ENCODE assay signal across 8 mouse cellular contexts in genomic region chr10:85968157-85968634, GRCm38 (mm10). TPM values are rescaled to one million over a fixed set of nuclear protein-coding genes. Genes with fewer than 3 reads are reported as not detected.
DNase-seq lines count a peak whose midpoint lies in the region; ATAC-seq and TF ChIP-seq lines count a peak whose summit lies in the region.

No protein-coding gene starts in this region.

- H3K9ac ChIP-seq in heart, embryonic 11.5 days (ENCODE audit: low read depth, low read length): no peak overlapping the region
- no peak overlapping the region for H3K9ac ChIP-seq in intestine, embryonic 16.5 days (ENCODE audit: low read depth, low read length)
- H3K9ac ChIP-seq in midbrain, embryonic 13.5 days (replicated peaks): no peak overlapping the region

- WGBS in heart, embryonic 11.5 days (ENCODE audit: insufficient replicate concordance): 13% methylated on average over 7 of the region's 7 CpGs
- 14% methylated on average over 7 of the region's 7 CpGs for WGBS in intestine, embryonic 16.5 days
- 11% methylated on average over 7 of the region's 7 CpGs for WGBS in midbrain, embryonic 13.5 days
- WGBS in small intestine, adult 2 months: 11% methylated on average over 7 of the region's 7 CpGs

- H3K27ac ChIP-seq in heart, embryonic 11.5 days (ENCODE audit: low read depth, low read length): no peak overlapping the region
- H3K27ac ChIP-seq in intestine, embryonic 16.5 days (ENCODE audit: low read length): no peak overlapping the region
- no peak overlapping the region for H3K27ac ChIP-seq in midbrain, embryonic 13.5 days
- no peak overlapping the region for H3K27ac ChIP-seq in small intestine, adult 2 months (ENCODE audit: insufficient read depth, low read depth, low read length)

- no peak overlapping the region for H3K4me2 ChIP-seq in heart, embryonic 11.5 days
- H3K4me2 ChIP-seq in intestine, embryonic 16.5 days (ENCODE audit: low read depth, low read length): no peak overlapping the region
- H3K4me2 ChIP-seq in midbrain, embryonic 13.5 days (replicated peaks): no peak overlapping the region

- TF ChIP-seq CTCF in small intestine, adult 2 months (IDR thresholded peaks at IDR 0.05; ENCODE audit: extremely low read depth, insufficient read length, insufficient replicate concordance, low read depth, low read length): peak; percentile 77; the same call in 1 of the 2 replicates

- no peaks in the 10 kb centered on the region for H3K27me3 ChIP-seq in heart, embryonic 11.5 days (ENCODE audit: control insufficient read depth, insufficient read depth, low read length)
- no peaks in the 10 kb centered on the region for H3K27me3 ChIP-seq in intestine, embryonic 16.5 days (replicated peaks; ENCODE audit: control insufficient read depth, insufficient read depth, low read length)
- no peaks in the 10 kb centered on the region for H3K27me3 ChIP-seq in midbrain, embryonic 13.5 days
- H3K27me3 ChIP-seq in small intestine, adult 2 months (ENCODE audit: control insufficient read depth, insufficient read depth, low read length): no peaks in the 10 kb centered on the region

- TF ChIP-seq POLR2A in small intestine, adult 2 months (IDR thresholded peaks at IDR 0.05; ENCODE audit: low read depth, low read length): no peak

- no peak for ATAC-seq in heart, embryonic 11.5 days (replicated peaks; ENCODE audit: insufficient number of reproducible peaks, low FRiP score, low TSS enrichment)
- ATAC-seq in intestine, embryonic 16.5 days: peak; percentile 71
- peak; percentile 70 for ATAC-seq in midbrain, embryonic 13.5 days

- H3K4me1 ChIP-seq in heart, embryonic 11.5 days (ENCODE audit: control insufficient read depth, insufficient read depth, low read length): no peaks in the 10 kb centered on the region
- H3K4me1 ChIP-seq in intestine, embryonic 16.5 days (ENCODE audit: control insufficient read depth, insufficient read depth, low read length): no peaks in the 10 kb centered on the region
- H3K4me1 ChIP-seq in midbrain, embryonic 13.5 days (replicated peaks): no peaks in the 10 kb centered on the region
- H3K4me1 ChIP-seq in small intestine, adult 2 months (ENCODE audit: control insufficient read depth, insufficient read depth, insufficient read length, low read length): no peaks in the 10 kb centered on the region

- peak; percentile 95 for DNase-seq in heart, adult 11 months
- peak; percentile 78 to 89 for DNase-seq in cerebellum, postnatal 36 days
- DNase-seq in gastrocnemius, adult 18-20 months (ENCODE audit: low spot score): peak; percentile 73
- DNase-seq in left cerebral cortex, postnatal 10 days (ENCODE audit: extremely low spot score in 1 of 2, low spot score in 2 of 2): peak; percentile 80 to 84

- H3K4me3 ChIP-seq in heart, embryonic 11.5 days (ENCODE audit: low read depth, low read length): no peak overlapping the region
- H3K4me3 ChIP-seq in intestine, embryonic 16.5 days (ENCODE audit: low read length): no peak overlapping the region
- no peak overlapping the region for H3K4me3 ChIP-seq in midbrain, embryonic 13.5 days (replicated peaks)
- no peak overlapping the region for H3K4me3 ChIP-seq in small intestine, adult 2 months (ENCODE audit: low read depth, low read length)

- intact Hi-C loops in left cerebral cortex, postnatal 10 days (cut with DNase I): loop anchor here (5.0 kb wide), 2 partner anchors 334 to 494 kb away; partner anchors contain the start of gene Timp3

- H3K9me3 ChIP-seq in heart, embryonic 11.5 days (replicated peaks; ENCODE audit: control insufficient read depth, low read length): no peaks in the 10 kb centered on the region
- H3K9me3 ChIP-seq in intestine, embryonic 16.5 days (ENCODE audit: control insufficient read depth, low read length): no peaks in the 10 kb centered on the region
- H3K9me3 ChIP-seq in midbrain, embryonic 13.5 days: no peaks in the 10 kb centered on the region

- H3K36me3 ChIP-seq in heart, embryonic 11.5 days (ENCODE audit: control insufficient read depth, insufficient read depth, low read length): no peaks in the 10 kb centered on the region
- no peaks in the 10 kb centered on the region for H3K36me3 ChIP-seq in intestine, embryonic 16.5 days (ENCODE audit: control insufficient read depth, insufficient read depth, low read length)
- no peaks in the 10 kb centered on the region for H3K36me3 ChIP-seq in midbrain, embryonic 13.5 days
- no peaks in the 10 kb centered on the region for H3K36me3 ChIP-seq in small intestine, adult 2 months (ENCODE audit: control insufficient read depth, insufficient read depth, low read length)

RNA-seq across cellular contexts. Expression of gene Rtcb, which starts 10.6 kb away (rescaled TPM):
- 113 and 127 TPM in 2 replicates for polyA plus RNA-seq in heart, embryonic 11.5 days (2014; fragmentation: Nextera tagmentation; extraction: Ambion mirVana)
- 10 to 100 TPM; 43.0 to 47.5 TPM for total RNA-seq in gastrocnemius, adult 18-20 months (2021)
- 146 and 157 TPM in 2 replicates for polyA plus RNA-seq in intestine, embryonic 16.5 days (2015; fragmentation: Nextera tagmentation; extraction: Ambion mirVana)
- total RNA-seq in left cerebral cortex, postnatal 10 days (2021): 100 to 1,000 TPM; 105 TPM
- 191 and 196 TPM in 2 replicates for polyA plus RNA-seq in midbrain, embryonic 13.5 days (2015; fragmentation: Nextera tagmentation; extraction: Ambion mirVana)
- polyA plus RNA-seq in small intestine, adult 2 months (2012; rRNA removed): 16.2 and 26.8 TPM in 2 replicates

RNA-seq across cellular contexts. Expression of gene Ascl4, which starts 40.7 kb away (rescaled TPM):
- not detected in 2 replicates for polyA plus RNA-seq in heart, embryonic 11.5 days (2014; fragmentation: Nextera tagmentation; extraction: Ambion mirVana)
- total RNA-seq in gastrocnemius, adult 18-20 months (2021): not detected
- polyA plus RNA-seq in intestine, embryonic 16.5 days (2015; fragmentation: Nextera tagmentation; extraction: Ambion mirVana): 0.06 and 0.18 TPM in 2 replicates
- under 1 TPM; 0.22 to 0.26 TPM for total RNA-seq in left cerebral cortex, postnatal 10 days (2021)
- 0.95 and 1.0 TPM in 2 replicates for polyA plus RNA-seq in midbrain, embryonic 13.5 days (2015; fragmentation: Nextera tagmentation; extraction: Ambion mirVana)
- polyA plus RNA-seq in small intestine, adult 2 months (2012; rRNA removed): 0.14 TPM in 1 of 2 replicates, not detected in the other

RNA-seq across cellular contexts. Expression of gene Bpifc, which starts 43.5 kb away (rescaled TPM):
- polyA plus RNA-seq in heart, embryonic 11.5 days (2014; fragmentation: Nextera tagmentation; extraction: Ambion mirVana): not detected in 2 replicates
- not detected for total RNA-seq in gastrocnemius, adult 18-20 months (2021)
- polyA plus RNA-seq in intestine, embryonic 16.5 days (2015; fragmentation: Nextera tagmentation; extraction: Ambion mirVana): 0.05 TPM in 1 of 2 replicates, not detected in the other
- not detected for total RNA-seq in left cerebral cortex, postnatal 10 days (2021)
- not detected in 2 replicates for polyA plus RNA-seq in midbrain, embryonic 13.5 days (2015; fragmentation: Nextera tagmentation; extraction: Ambion mirVana)
- polyA plus RNA-seq in small intestine, adult 2 months (2012; rRNA removed): not detected in 2 replicates

RNA-seq across cellular contexts. Expression of gene Prdm4, which starts 51.3 kb away (rescaled TPM):
- 17.1 and 17.2 TPM in 2 replicates for polyA plus RNA-seq in heart, embryonic 11.5 days (2014; fragmentation: Nextera tagmentation; extraction: Ambion mirVana)
- total RNA-seq in gastrocnemius, adult 18-20 months (2021): 10 to 100 TPM; 13.4 to 17.1 TPM
- 11.6 and 12.7 TPM in 2 replicates for polyA plus RNA-seq in intestine, embryonic 16.5 days (2015; fragmentation: Nextera tagmentation; extraction: Ambion mirVana)
- total RNA-seq in left cerebral cortex, postnatal 10 days (2021): 10 to 100 TPM; 33.8 to 38.8 TPM
- 22.3 and 26.0 TPM in 2 replicates for polyA plus RNA-seq in midbrain, embryonic 13.5 days (2015; fragmentation: Nextera tagmentation; extraction: Ambion mirVana)
- 9.4 and 26.3 TPM in 2 replicates for polyA plus RNA-seq in small intestine, adult 2 months (2012; rRNA removed)

RNA-seq across cellular contexts. Expression of gene Fbxo7, which starts 53.6 kb away (rescaled TPM):
- 25.2 and 25.5 TPM in 2 replicates for polyA plus RNA-seq in heart, embryonic 11.5 days (2014; fragmentation: Nextera tagmentation; extraction: Ambion mirVana)
- total RNA-seq in gastrocnemius, adult 18-20 months (2021): 10 to 100 TPM; 11.3 to 12.7 TPM
- 29.9 and 32.8 TPM in 2 replicates for polyA plus RNA-seq in intestine, embryonic 16.5 days (2015; fragmentation: Nextera tagmentation; extraction: Ambion mirVana)
- total RNA-seq in left cerebral cortex, postnatal 10 days (2021): 10 to 100 TPM; 17.7 to 23.8 TPM
- polyA plus RNA-seq in midbrain, embryonic 13.5 days (2015; fragmentation: Nextera tagmentation; extraction: Ambion mirVana): 14.0 and 15.0 TPM in 2 replicates
- 8.3 and 16.8 TPM in 2 replicates for polyA plus RNA-seq in small intestine, adult 2 months (2012; rRNA removed)
